Mouse (Mus musculus): Measurements from ENCODE around the gene Glrx3.
"Not testable (repeated sequence)": the region's sequence is repeated elsewhere in the genome, so short reads cannot be mapped to it uniquely, and the experiment has no call there.

The Glrx3 gene

DNA sequence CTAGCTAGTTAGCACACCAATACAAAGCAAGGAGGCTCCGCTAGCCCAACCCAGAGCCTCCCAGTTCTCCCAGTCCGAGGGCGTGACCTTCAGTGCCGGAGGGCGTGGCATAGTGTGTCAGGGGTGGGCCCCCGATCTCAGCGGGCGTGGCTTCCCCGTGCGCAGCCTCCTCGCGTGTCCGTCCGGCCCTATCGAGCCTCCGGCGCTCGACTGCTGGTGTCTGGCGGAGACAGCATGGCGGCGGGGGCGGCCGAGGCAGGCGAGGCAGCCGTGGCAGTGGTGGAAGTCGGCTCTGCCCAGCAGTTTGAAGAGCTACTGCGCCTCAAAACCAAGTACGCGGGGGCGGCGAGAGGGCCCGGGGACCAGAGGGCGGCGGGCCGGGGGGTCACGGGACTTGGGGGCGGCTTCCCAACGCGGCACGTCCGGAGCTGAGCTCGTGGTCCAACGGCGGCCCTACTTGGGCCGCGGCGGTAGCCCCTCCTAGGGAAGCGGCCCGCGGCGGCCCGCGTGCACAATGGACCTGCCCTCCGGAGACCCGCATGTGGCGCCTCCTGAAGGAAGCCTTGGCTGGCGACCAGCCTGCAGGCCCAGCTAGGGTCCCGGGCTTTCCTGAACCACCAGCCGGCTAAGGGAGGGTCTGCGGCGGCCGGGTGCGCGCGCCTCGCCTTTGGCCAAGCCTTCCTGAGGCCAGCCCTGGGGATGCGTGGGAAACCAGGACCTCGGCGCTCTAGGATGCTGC is at the start of gene Glrx3:
TSS of gene Glrx3 (plus strand) at position 175 of the 739 bp plus-strand sequence.
- DNase-seq = peak; percentile 98

DNA sequence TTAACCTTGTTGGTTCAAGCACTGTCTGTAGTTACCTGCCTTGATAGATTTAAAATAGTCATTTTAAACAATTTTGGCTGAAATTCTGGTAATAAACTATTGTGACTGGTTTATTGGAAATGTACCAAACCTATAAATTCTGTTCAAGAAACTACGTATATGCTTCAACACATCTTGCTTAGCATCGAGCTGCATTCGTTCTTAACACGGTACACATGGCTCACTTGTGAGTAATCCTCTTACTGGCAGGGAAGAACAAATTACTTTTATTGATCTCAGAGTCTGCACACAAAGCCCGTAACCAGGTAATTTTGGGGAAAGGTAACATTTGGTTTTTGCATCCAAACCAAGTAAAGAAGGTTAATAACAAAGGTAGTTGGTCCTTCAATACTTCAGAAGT is 49.6 kb upstream of the Glrx3 start:
- DNase-seq = no peak

DNA sequence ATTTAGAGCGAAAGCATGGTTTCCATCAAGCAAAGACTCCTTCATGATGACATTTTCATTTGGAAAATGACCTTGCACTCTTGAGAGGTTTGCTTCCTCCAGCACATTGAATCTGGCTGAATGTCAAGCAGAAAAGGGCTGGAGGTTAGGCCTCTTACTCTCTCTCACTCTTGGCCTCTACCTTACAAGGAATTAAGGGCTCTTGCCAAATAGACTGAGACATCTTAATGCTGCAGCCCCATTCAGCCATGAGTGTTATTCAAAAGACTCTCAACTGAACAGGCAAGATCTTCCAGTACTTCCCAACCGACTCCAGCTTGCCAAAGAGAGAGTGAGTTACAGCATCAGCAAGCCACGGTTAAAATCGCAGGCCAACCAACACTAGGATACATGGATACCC is 42.0 kb upstream of the Glrx3 start:
- peak; percentile 56 for DNase-seq

DNA sequence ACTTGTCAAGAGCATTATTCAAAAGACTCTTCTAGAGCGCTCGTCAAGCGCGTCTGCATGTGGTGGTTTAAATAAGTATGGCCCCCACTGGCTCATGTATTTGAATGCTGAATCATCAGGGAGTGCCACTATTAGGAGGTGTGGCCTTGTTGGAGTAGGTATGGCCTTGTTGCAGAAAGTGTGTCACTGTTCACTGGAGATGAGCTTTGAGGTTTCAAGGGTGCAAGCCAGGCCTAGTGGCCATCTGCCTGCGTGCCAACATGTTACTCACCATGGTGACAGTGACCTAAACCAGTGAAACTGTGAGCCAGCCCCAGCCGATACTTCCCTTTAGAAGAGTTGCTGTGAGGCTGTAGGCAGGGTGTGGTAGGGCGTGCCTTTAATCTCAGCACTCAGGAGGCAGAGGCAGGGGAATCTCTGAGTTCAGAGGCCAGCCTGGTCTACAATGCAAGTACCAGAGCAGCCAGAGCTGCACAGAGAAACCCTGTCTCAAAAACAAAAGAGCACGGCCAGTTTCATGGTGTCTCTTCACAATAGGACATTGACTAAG is 40.0 kb upstream of the Glrx3 start:
- DNase-seq = no peak

DNA sequence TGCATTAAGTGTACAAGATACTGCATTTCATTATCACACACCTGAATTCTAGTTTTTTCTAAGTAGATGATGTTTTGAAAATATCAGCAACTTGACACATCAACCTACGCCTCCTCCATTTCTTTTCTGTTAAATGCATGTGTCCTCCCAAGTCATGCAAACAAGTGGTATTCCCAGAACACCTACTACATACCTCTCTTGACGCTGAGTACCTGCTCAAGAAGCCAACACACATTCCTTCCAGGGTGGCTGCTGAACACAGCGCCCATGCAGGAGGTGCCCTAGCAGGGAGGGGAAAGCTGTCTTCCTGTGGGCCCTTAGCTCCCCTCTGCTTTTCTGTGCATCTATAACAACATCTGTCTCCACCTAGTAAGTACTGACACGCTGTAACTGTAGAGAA is 38.4 kb upstream of the Glrx3 start:
- peak; percentile 53 for DNase-seq

DNA sequence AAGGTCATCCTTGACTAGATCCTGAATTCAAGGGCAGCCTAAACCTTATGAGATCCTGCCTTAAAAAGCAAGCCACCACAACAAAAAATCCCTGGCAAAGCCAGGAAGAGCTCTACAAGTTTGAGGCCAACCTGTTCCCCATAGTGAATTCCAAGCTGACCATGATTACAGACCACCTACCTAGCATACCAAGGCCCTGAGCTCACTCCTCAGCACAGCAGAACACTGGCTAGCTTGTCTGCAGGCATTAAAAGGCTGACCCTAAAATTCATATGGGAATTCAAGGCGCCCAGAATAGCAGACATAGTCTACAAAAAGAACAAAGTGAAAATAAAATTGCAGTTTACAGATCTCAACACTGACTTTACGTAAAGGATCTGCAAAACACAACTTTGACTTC is 33.3 kb upstream of the Glrx3 start:
- DNase-seq = no peak

DNA sequence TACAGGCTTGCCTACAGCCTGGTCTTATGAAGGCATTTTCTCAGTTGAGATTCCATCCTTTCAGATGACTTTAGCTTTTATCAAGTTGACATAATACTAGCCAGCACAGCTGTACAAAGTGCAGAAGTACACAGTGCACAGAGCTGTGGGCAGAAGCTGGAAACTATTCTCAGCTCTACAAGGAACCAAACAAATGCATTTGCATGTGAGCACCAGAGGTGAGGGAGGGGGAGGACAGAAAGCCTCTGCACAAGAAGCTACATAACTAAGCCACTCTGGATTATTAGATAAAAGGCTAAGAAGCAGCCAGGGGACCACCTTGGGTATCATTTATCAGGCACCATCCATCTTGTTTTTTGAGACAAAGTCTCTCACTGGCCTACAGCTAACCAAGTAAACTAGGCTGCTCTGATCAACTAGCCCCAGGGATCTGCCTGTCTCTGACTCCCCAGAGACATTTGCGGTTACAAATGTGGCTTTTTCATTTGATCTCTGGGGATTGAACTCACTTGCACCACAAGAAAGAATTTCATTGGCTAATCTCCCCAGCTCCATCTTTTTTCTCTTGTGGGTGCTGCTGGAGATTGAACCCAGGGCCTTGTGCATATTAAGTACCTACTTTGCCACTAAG is 29.9 kb upstream of the Glrx3 start:
- no peak for DNase-seq

DNA sequence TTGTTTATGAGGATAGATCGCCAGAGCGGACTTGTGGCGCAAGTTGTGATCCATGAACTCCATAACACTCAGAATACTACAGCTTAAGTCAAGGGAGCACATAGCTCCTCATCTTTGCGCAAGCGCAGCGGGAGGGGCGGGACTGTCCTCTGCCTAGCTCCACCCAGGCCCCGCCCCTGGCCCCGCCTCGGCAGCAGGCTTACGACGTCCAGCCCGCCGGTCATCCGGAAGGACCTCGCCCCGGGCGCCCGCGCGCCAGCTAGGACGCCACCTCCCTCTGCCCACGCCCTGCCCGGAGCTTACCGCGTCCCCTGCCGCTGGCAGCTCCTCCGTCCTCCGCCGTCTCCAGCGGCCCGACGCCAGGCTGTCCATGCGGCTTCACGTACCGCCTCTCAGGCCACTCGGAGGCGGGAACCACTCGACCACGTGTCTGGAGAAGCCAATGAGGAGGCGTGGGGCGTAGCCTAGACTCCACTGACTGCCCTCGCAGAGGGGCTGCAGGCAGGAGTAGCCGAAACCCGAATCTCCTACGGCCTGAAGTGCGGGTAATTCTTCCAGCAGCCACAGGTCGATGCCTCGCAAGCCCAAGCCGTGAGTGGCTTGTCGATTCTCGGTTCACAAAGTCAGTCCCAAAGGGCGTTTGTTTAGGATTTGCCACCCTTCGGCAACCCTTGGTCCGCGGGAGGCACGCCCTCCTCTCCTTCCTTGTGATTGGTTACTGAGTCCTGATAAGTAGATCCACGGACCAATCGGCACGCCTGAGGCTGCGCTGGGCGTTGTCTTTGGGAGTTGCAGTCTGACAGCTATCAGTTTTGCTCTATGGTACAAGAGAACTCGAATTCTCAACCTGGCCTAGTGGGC is 26.8 kb upstream of the Glrx3 start, which contains the start of gene 9430038I01Rik:
TSS of gene 9430038I01Rik (minus strand) at position 426 of the 861 bp plus-strand sequence.
- peak; percentile 98 for DNase-seq

DNA sequence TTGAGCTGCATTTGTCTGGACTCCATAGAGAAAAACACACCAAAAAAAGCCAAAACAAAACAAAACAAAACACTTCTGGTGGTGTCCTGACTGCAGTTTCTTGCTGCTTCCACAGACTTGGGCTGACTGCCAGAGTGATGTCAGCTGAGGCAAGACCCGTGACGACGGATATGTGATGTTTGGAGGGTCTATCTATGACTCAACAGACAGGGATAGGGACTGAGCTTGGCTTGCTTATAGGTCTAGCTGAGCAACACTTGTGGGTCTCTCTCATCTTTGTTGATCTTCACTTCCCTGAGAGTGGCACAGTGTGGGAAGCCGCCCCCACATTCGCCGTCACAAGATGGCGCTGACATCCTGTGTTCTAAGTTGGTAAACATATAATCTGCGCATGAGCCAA is 22.7 kb upstream of the Glrx3 start:
- no peak for DNase-seq

DNA sequence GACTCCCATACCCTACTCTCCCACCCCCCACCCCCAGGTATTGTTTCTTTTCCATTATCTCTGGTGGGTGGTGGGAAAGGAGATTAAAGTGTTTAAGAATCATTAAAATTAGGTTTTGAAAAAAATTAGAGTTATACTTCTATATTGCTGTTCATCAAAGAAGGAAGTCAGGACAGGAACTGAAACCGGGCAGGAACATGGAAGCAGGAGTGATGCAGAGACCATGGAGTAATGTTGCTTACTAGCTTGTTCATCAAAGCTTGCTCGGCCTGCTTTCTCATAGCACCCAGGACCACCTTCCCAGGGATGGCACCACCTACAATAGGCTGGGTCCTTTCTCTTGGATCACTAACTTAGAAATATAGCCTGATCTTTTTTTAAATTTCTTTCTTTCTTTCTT is 16.9 kb upstream of the Glrx3 start:
- DNase-seq = peak; percentile 16

DNA sequence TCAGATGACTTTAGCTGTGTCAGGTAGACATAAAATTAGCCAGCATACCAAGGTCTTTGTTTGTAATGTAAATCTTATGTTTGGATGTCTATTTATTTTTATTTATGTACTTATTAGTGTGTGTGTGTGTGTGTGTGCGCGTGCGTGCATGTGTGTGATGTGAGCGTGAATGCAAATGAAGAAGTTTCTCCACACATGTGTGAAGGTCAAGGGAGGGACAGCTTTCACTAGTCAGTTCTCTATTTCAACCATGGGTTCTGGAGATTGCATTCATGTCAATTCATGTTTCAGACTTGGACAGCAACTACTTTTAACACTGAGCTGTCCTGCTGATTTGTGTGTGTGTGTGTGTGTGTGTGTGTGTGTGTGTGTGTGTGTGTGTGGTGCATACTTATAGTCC is 16.2 kb upstream of the Glrx3 start:
- no peak for DNase-seq

DNA sequence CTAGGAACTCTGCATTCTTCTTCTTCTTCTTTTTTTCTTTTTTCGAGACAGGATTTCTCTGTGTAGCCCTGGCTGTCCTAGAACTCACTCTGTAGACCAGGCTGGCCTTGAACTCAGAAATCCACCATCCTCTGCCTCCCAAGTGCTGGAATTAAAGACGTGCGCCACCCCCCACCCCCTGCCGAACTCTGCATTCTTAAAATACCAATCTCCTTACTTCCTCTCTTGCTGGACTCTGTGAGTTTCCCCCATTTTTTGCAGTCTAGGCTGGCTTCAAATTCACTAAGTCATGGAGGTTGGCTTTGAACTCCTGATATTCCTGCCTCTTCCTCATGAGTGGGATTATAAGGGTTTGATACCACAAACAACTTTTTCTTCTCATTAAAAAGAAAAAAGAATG is 10.7 kb upstream of the Glrx3 start:
- no peak for DNase-seq

DNA sequence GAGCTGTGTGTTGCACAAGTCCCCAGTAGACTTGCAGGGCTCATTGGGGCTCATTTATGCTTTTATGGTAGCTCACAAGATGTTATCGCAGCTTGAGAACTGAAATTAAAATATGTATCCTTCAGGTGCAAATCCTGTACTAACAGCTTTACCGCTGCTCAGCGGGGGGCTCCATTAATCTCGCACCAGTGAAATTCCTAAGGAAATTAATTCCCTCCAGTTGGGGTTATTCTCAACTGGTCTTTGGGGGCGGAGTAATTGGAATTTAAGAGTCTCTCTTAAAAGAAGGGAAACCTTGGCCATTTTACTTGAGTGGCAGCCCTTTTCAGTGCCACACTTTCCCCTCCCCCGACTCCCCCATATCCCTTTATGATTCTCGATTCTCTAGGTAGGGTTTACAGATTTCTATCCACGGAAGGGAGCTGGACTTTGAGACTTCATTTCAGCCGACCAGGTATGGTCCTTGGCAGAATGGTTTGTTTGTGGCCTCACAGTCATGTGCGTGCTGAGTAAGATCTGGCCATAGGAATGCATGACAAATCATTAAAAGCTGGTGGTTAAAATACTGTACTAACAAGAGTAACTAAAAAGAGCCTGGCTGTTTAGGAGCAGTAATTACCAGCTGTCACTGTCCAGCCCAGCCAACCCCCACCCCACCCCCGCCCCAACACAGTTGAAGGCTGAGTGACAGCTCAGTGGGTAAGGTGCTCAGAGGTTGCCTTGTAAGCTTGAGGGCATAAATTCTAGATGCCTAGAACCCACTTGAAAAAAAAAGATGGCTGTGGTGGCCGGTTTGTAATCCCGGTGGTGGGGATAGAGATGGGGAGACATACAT is 5.4 kb upstream of the Glrx3 start:
- no peak for DNase-seq

DNA sequence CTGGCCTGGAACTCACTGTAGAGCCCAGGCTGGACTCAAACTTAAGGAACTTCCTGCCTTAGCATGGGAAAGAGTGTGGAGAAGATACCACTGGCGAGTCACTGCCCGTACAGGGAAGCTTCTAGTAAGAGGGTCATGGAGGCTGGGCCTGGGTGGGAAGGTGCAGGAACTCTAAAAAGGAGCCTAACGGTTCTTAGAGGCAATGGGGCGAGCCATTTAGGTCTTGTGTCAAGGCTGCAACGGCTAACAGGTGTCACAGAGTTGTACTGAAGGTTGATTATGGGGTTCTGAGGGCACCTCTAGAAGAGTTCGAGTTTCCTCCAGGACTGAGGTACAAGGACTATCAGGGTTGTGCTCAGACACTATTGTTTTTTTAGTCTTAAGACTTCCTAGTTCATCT is 513 bp upstream of the Glrx3 start:
- DNase-seq = no peak

DNA sequence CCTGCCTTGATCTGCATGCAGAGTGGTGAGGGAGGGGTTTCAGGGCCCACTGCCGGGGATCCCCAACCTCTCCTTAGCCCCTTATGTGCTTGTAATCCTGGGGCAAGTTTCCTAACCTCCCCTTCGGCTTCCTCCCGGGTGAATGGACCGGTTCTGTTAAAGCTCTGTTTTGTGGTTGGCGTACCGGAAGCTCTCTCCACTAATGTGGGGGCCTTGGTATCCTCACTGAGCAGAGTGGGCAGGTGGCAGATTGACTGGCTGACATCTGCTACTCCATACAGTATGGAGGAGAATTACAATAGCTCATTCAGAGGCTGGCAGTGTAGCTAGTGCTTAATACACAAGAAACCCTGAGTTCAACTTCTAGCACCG is 751 bp downstream of the Glrx3 start:
- peak; percentile 7 for DNase-seq

DNA sequence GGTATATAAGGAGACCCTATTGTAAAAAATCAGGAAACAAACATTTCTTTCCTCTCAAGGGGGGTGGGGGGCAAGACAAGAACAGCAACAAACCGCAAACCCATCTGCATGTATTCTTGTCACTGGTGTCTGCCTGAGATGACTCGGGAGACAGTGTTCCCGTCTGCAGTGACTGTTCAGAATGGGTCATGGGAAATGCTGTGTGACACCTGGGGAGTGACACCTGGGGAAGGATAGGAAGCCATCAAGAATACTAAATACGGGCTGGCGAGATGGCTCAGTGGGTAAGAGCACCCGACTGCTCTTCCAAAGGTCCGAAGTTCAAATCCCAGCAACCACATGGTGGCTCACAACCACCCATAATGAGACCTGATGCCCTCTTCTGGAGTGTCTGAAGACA is 1.5 kb downstream of the Glrx3 start:
- DNase-seq = not testable (repeated sequence)

DNA sequence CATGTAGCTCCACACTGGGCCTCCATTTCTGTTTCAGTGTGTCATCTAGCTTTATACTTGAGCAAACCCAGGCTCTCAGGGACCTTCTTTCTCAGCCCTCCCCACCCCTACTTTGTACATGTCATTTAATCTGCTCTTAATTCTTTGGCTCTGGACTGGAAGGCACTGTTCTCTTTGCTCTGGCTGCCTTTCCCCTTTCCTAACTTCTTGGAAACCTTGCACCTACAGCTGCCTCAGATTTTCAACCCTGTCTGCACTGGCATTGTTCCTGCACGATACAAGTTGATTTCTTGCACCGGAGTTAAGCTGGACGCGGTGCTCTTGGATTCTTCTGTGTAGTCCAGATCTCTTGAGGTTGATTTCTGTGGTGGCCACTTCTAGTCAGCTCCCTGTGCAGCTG is 5.5 kb downstream of the Glrx3 start:
- DNase-seq = no peak

DNA sequence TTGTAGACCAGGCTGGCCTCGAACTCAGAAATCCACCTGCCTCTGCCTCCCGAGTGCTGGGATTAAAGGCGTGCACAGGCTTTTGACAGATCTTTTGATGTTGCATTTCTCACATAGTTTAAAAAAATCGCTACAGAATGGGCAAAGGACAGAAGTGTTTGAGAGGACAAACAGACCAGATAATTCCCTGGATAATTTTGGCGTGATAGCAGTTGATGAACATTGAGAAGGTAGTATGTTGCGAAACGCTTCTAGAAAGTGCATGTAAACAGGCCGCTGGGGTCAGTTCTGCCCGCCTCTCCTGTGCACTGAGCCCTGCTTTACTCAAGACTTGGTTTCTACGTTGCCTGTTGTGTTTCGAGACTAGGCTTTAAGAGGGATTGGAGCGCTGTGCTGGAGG is 7.9 kb downstream of the Glrx3 start:
- DNase-seq = no peak

DNA sequence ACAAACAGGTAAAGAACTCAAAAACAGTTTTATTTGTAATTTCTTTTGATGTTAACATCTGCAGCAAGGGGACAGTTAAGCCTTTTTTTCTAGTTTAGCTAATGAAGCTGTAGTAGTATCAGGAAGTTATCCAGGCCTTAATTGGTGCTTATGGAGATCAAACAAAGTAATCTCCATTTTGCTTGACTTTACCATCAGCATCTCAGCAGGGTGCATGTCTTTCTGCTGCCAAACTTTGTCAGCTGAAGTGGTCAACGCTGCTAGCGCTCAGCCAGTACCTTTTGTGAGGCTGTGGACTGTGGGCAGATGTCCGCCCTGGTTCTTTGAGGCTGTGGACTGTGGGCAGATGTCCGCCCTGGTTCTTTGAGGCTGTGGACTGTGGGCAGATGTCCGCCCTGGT is 24.0 kb downstream of the Glrx3 start:
- DNase-seq = no peak

DNA sequence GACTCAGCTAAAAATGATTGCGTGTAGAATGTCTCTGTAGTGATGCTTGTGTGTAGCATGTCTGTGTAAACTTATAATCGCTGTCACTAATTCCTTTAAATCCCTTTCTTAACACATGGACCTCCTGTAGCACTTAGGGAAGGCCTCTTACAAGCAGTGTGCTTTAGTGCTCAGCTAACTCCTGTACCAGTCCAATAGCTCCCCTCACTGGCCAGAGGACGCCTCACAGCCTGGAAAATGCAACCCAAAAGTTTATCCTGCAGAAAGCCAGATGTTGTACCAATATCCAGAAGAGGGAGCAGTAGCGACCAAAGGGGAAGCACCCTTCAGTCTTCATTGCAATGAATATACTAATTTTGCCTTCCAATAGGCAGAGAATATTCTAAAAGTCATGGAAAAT is 30.8 kb downstream of the Glrx3 start:
- peak; percentile 62 for DNase-seq

DNA sequence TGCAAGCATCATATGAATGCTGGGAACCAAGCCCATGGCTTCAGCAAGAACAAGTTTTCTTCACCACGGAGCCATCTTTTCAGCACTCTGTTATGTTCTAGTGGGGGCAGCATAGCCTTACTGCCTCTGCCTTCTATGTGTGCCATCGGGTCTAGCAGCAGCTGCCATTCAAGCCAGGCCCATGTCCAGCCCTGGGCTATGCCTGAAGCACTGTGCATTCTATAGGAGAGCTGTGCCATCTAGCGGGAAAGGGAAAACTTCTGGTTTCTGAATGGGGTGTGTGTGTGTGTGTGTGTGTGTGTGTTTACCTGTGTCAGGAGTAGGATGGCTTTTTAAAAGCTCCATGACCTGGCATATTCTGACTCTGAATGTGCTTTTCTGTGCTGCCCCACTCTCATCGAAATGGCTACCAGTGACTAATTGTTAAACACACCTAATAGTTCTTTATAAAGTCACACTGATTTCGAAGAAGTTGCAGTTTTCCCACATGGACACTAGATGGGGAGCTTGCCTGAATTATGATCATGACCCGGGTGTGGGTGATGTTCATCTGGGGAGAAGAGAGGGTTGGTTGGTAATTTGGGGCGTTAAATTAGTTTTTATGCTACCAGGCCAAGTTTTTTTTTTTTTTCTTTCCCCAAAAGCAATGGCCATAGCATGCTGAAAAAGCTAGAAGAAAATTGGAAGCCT is 34.2 kb downstream of the Glrx3 start:
- no peak for DNase-seq

DNA sequence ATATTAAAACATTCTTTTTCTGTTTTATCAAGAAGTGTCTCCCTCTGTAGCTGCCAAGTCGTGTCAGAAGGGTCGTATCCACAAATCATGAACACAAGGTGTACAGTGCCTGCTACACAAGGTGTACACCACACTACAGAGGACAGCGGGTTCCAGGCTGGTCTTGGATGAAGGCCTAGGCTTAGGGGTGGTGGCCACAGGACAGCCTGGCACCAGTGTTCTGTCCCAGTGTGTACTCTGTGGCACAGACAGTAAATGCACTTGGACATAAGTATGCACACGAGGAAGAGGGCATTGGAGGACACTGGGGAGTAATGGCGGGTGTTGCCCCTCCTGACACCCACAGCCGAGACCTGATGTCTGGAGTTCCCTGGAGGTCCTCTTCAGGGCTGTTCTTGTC is 34.7 kb downstream of the Glrx3 start:
- no peak for DNase-seq

All from lung, postnatal 36 days (tissue).